Mouse (Mus musculus) neural tube, embryonic 13.5 days (tissue): ENCODE results near the gene Rgs17. TPM values are rescaled to one million over a fixed set of nuclear protein-coding genes. Genes with fewer than 3 reads are reported as not detected.

Source experiments
- ATAC-seq: fragments of 200-750 bp; cut with Nextera tagmentation; 2 replicates; pipeline ENCODE4 v1.8.0; 2017; ENCODE audit warnings: low read depth, mild to moderate bottlenecking, moderate TSS enrichment, moderate library complexity
- H3K27ac ChIP-seq: fragments of 300-500 bp; sonication (generic); replicated peaks from 2 replicates; pipeline ENCODE4 v1.5.1; 2015; ENCODE audit warnings: moderate library complexity, mild to moderate bottlenecking, inconsistent platforms
- H3K27me3 ChIP-seq: fragments of 300-500 bp; sonication (generic); 2 replicates; pipeline ENCODE4 v1.6.1; 2015; ENCODE audit warnings: mild to moderate bottlenecking, inconsistent platforms
- H3K36me3 ChIP-seq: fragments of 300-500 bp; sonication (generic); 2 replicates; pipeline ENCODE4 v1.6.1; 2015; ENCODE audit warnings: mild to moderate bottlenecking, inconsistent platforms
- H3K4me1 ChIP-seq: fragments of 300-500 bp; sonication (generic); replicated peaks from 2 replicates; pipeline ENCODE4 v1.6.1; 2015; ENCODE audit warnings: inconsistent platforms
- H3K4me2 ChIP-seq: fragments of 300-500 bp; sonication (generic); 2 replicates; pipeline ENCODE4 v1.6.1; 2015; ENCODE audit warnings: inconsistent platforms, mild to moderate bottlenecking, moderate library complexity
- H3K4me3 ChIP-seq: fragments of 300-500 bp; sonication (generic); 2 replicates; pipeline ENCODE4 v1.5.1; 2015; ENCODE audit warnings: mild to moderate bottlenecking, inconsistent platforms
- H3K9ac ChIP-seq: fragments of 300-500 bp; sonication (generic); 2 replicates; pipeline ENCODE4 v1.6.1; 2015; ENCODE audit warnings: moderate library complexity, mild to moderate bottlenecking, inconsistent platforms
- H3K9me3 ChIP-seq: fragments of 300-500 bp; sonication (generic); 2 replicates; pipeline ENCODE4 v1.6.1; 2016; ENCODE audit warnings: inconsistent platforms
- WGBS: fragments of 180-500 bp; shearing (Covaris S2); methylation state at CpG from one replicate; pipeline ENCODE4 v1.1.7; 2015; 5-methylcytosine and 5-hydroxymethylcytosine counted together
- polyA plus RNA-seq: library from polyadenylated mRNA; unstranded; fragments of >200 nt; fragmentation: Nextera tagmentation; extraction: Ambion mirVana; gene quantifications from 2 replicates; pipeline ENCODE4 v1.2.1, GENCODE M21; 2015

Rgs17 gene
- polyA plus RNA-seq, 1 experiment from 2014 or later = 12.9 TPM

DNA sequence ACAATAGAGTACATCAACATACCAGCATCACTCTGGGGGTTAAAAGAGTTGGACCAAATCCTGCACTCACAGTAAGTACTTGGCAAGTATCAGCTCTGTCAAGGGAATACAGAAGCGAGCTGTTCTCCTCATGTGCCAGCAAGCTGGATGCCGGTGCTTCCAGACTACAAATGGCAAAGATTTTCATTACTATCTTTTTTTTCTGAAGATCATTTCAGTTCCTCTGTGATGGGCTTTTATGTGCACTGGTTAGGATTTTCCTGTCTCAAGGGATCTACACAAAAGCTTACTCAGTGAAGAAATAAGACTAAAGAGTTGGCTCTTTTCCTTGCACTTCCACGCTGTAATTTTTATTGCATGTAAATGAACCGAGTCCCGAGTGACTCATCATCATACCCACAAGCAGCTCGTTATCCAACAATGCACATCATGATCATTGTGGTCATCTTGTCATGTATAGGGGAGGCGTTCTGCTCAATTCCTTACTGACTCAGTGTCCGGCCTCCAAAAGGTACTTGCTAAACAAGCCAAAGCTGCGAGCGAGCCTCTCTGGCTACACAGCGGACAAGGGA is 54.1 kb downstream of the Rgs17 start:
- peaks cover 23% of the 10 kb centered on the region for H3K4me1 ChIP-seq
- peak; percentile 73 for ATAC-seq
- no peak overlapping the region for H3K4me3 ChIP-seq
- peak overlapping the region; percentile 52 for H3K27ac ChIP-seq
- H3K4me2 ChIP-seq = 0 out of 2 replicates have a peak overlapping the region, but pooled peaks have one; percentile 9
- H3K36me3 ChIP-seq = no peaks in the 10 kb centered on the region
- no peaks in the 10 kb centered on the region for H3K9me3 ChIP-seq
- WGBS = 52% methylated on average over 11 of the region's 11 CpGs
- H3K27me3 ChIP-seq = no peaks in the 10 kb centered on the region
- no peak overlapping the region for H3K9ac ChIP-seq

DNA sequence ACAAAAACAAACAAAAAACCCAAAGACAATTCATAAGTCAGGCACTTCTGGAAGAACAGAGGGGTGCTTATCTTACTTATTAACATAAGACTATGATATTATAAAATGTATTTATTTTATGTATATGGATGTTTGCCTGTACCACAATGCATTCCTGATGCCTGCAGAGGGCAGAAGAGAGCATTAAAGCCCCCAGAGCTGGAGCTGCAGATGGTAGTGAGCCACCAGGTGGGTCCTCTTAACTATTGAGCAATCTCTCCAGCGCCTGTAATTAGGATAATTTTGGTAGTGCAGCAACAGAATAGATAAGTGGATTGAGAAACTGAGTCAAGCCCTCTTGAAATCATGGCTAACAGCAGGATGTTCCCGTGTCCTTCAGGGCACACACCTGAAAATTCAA is 56.2 kb downstream of the Rgs17 start:
- Histone ChIP-seq H3K27ac (no peak overlapping the region), H3K9me3 (no peaks in the 10 kb centered on the region), H3K4me1 (peaks cover 15% of the 10 kb centered on the region), H3K36me3 (peaks cover 10% of the 10 kb centered on the region; the same call in 1 of the 2 replicates), H3K4me3 (no peak overlapping the region), H3K27me3 (no peaks in the 10 kb centered on the region), H3K4me2 (no peak overlapping the region), H3K9ac (no peak overlapping the region)
- no peak for ATAC-seq
- WGBS = 45% methylated on average over 2 of the region's 2 CpGs

- Histone ChIP-seq H3K27me3 (no peaks in the 10 kb centered on the region), H3K9me3 (no peaks in the 10 kb centered on the region), H3K9ac (no peak overlapping the region), H3K4me1 (peaks cover 8% of the 10 kb centered on the region), H3K4me3 (no peak overlapping the region), H3K4me2 (no peak overlapping the region), H3K36me3 (peaks cover 11% of the 10 kb centered on the region; the same call in 1 of the 2 replicates), H3K27ac (no peak overlapping the region)
- WGBS = 96% methylated on average over 3 of the region's 3 CpGs
- ATAC-seq = no peak
Observed at GRCm38 (mm10) chr10:5862669-5863068, 59.5 kb downstream of the Rgs17 start.

DNA sequence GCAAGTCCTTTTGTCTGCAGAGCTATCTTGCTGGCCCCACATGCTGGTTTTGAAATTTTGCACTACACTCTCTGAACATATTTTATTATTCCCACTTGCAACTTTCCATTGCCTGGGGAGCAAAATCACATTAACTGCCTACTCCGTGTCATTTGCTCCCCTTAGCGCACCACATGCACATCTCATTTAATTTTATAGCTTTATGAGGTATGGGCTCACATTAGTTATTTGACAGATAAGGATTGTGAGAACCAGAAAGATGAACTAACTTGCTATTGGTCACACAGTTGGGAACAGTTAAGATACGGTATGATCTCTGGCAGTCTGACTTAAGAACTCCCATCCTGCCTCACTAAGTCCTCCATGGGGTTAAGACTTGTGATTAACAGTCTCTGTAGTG is 61.4 kb downstream of the Rgs17 start:
- no peak overlapping the region for H3K4me2 ChIP-seq
- H3K4me3 ChIP-seq = no peak overlapping the region
- peaks cover 4% of the 10 kb centered on the region; the same call in 1 of the 2 replicates for H3K4me1 ChIP-seq
- peaks cover 16% of the 10 kb centered on the region; the same call in 1 of the 2 replicates for H3K36me3 ChIP-seq
- H3K9ac ChIP-seq = no peak overlapping the region
- peak; percentile 63 for ATAC-seq
- no peaks in the 10 kb centered on the region for H3K9me3 ChIP-seq
- H3K27ac ChIP-seq = peak overlapping the region; percentile 46; the same call in 1 of the 2 replicates
- H3K27me3 ChIP-seq = no peaks in the 10 kb centered on the region
- 54% methylated on average over 3 of the region's 3 CpGs for WGBS

- no peak for ATAC-seq
- WGBS = 74% methylated on average over 4 of the region's 4 CpGs
- Histone ChIP-seq H3K27ac (no peak overlapping the region), H3K27me3 (no peaks in the 10 kb centered on the region), H3K4me2 (no peak overlapping the region), H3K4me3 (no peak overlapping the region), H3K9me3 (no peaks in the 10 kb centered on the region), H3K36me3 (peaks cover 16% of the 10 kb centered on the region; the same call in 1 of the 2 replicates), H3K4me1 (peaks cover 4% of the 10 kb centered on the region; the same call in 1 of the 2 replicates), H3K9ac (no peak overlapping the region)
Observed at GRCm38 (mm10) chr10:5859729-5860128, 62.5 kb downstream of the Rgs17 start.

- peaks cover 4% of the 10 kb centered on the region; the same call in 1 of the 2 replicates for H3K4me1 ChIP-seq
- H3K36me3 ChIP-seq = peaks cover 16% of the 10 kb centered on the region; the same call in 1 of the 2 replicates
- no peak overlapping the region for H3K9ac ChIP-seq
- 62% methylated on average over 10 of the region's 10 CpGs for WGBS
- no peak overlapping the region for H3K27ac ChIP-seq
- no peak overlapping the region for H3K4me3 ChIP-seq
- no peak overlapping the region for H3K4me2 ChIP-seq
- H3K27me3 ChIP-seq = no peaks in the 10 kb centered on the region
- no peaks in the 10 kb centered on the region for H3K9me3 ChIP-seq
- ATAC-seq = no peak
Observed at GRCm38 (mm10) chr10:5857996-5858549, 64.1 kb downstream of the Rgs17 start.

DNA sequence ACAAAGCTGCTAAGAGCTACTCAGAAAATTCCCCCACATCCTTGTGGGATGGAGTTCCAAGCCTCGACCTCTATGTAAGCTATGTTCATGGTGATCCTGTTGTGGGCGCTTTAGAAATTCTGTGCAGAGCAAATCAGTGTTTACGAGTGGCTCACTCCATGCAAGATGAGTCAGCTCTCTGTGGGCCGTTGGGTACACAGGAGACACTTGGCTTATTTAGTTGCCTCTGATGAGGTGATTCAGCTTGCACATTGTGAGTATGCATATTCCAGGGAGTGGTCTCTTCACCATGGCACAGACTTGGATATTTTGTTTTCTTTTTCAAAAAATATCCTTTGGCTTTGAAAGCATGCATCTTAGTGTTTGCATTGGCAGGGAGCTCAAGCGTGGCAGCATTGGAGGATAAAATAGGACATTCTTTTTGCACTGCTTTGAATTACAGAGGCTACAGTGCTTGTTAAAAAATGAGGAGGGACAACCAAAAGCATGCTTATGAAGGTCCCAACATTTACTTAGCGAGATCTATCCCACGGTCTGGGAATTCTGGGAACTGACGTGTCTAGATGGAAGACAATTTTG is 68.8 kb downstream of the Rgs17 start:
- Histone ChIP-seq H3K9me3 (no peaks in the 10 kb centered on the region), H3K27ac (no peak overlapping the region), H3K4me1 (no peaks in the 10 kb centered on the region), H3K9ac (no peak overlapping the region), H3K36me3 (0 out of 2 replicates have a peak, but pooled peaks cover 5% of the 10 kb centered on the region), H3K27me3 (no peaks in the 10 kb centered on the region), H3K4me2 (no peak overlapping the region), H3K4me3 (no peak overlapping the region)
- ATAC-seq = no peak
- WGBS = 85% methylated on average over 8 of the region's 8 CpGs

DNA sequence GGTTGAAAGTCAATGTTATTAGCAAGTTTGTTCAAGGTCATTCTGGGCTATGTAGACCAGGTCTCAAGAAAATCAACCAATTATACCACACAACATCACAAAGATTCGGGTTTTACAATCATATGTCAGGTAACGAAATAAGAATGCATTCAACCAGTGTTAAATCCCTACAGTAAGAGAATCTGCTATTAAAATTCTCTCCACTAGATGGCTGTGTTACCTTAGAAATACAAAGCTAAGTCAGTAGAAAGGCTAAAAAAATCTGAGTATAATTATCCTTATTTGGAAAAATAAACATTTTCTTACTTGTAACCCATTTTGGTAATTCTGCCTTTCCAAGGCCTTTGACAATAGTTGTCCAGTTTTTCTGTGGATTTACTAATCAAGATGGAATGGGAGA is 75.3 kb downstream of the Rgs17 start:
- Histone ChIP-seq H3K9me3 (no peaks in the 10 kb centered on the region), H3K36me3 (no peaks in the 10 kb centered on the region), H3K27me3 (no peaks in the 10 kb centered on the region), H3K4me1 (no peaks in the 10 kb centered on the region; the same call in 1 of the 2 replicates), H3K27ac (no peak overlapping the region), H3K9ac (no peak overlapping the region), H3K4me3 (no peak overlapping the region), H3K4me2 (no peak overlapping the region)
- ATAC-seq = no peak
- 43% methylated on average over 2 of the region's 2 CpGs for WGBS

DNA sequence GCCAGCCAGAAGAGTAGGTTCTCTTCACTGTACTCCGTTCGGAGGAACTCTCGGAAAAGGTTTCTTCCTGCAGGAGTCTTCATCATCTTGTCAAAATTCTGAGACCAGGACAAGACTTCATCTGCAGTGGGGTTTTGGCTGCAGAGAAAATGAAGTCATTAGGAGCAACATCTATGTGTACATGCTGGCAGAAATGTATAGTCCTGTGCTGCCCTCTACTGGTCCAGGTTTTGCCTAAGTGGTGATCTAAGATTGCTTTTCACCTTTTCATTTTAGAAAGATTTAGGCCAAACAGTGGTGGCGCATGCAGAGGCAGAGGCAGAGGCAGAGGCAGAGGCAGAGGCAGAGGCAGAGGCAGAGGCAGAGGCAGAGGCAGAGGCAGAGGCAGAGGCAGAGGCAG is 80.8 kb downstream of the Rgs17 start:
- no peak overlapping the region for H3K9ac ChIP-seq
- no peak overlapping the region for H3K27ac ChIP-seq
- no peak overlapping the region for H3K4me3 ChIP-seq
- no peaks in the 10 kb centered on the region for H3K27me3 ChIP-seq
- 76% methylated on average over 4 of the region's 4 CpGs for WGBS
- H3K36me3 ChIP-seq = peaks cover 31% of the 10 kb centered on the region
- no peaks in the 10 kb centered on the region; the same call in 1 of the 2 replicates for H3K4me1 ChIP-seq
- no peaks in the 10 kb centered on the region for H3K9me3 ChIP-seq
- no peak for ATAC-seq
- no peak overlapping the region for H3K4me2 ChIP-seq

- Histone ChIP-seq H3K27ac (no peak overlapping the region), H3K4me3 (no peak overlapping the region), H3K4me1 (peaks cover 22% of the 10 kb centered on the region), H3K36me3 (no peaks in the 10 kb centered on the region), H3K9me3 (no peaks in the 10 kb centered on the region), H3K27me3 (no peaks in the 10 kb centered on the region), H3K4me2 (no peak overlapping the region), H3K9ac (no peak overlapping the region)
- 75% methylated on average over 6 of the region's 6 CpGs for WGBS
- no peak for ATAC-seq
Observed at GRCm38 (mm10) chr10:5826336-5827025, 95.7 kb downstream of the Rgs17 start.

DNA sequence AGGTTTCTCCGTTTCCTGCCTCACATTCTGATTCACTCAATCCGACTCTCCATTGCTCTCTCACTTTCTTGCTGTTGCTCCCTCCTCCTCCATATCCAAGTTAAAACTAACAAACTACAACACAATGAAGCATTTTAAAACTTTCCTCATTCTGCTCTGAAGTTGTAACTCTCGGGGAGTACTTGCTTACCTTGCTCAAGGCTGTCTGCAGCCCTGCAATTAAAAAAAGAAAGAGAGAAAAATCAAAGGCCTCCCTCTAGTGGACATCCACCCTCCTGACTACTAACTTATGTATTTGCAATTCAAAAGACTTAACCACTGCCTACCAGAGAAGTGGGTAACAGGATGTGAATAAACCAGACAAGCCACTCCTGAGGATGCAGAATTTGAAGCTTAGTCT is 97.4 kb downstream of the Rgs17 start:
- peak overlapping the region; percentile 65 for H3K4me2 ChIP-seq
- peak overlapping the region; percentile 35; the same call in 1 of the 2 replicates for H3K9ac ChIP-seq
- H3K27ac ChIP-seq = peak overlapping the region; percentile 46
- peak overlapping the region; percentile 94 for H3K4me3 ChIP-seq
- ATAC-seq = 0 out of 2 replicates have a peak, but pooled peaks have one; percentile 12
- 1% methylated on average over 3 of the region's 3 CpGs for WGBS
- H3K36me3 ChIP-seq = peaks cover 6% of the 10 kb centered on the region
- no peaks in the 10 kb centered on the region for H3K27me3 ChIP-seq
- no peaks in the 10 kb centered on the region for H3K9me3 ChIP-seq
- peaks cover 27% of the 10 kb centered on the region for H3K4me1 ChIP-seq
